ENCODE assay signal across 8 mouse cellular contexts in genomic region chr6:118179316-118180084, GRCm38 (mm10). TPM values are rescaled to one million over a fixed set of nuclear protein-coding genes. Genes with fewer than 3 reads are reported as not detected.
DNase-seq lines count a peak whose midpoint lies in the region; ATAC-seq and TF ChIP-seq lines count a peak whose summit lies in the region.

No protein-coding gene starts in this region.

- H3K79me2 ChIP-seq in CH12.LX (replicated peaks; ENCODE audit: control insufficient read depth, extremely low read depth, insufficient read depth, poor library complexity, severe bottlenecking) = no peaks in the 10 kb centered on the region

- H3K27ac ChIP-seq in CH12.LX (ENCODE audit: insufficient read depth, low read depth) = no peak overlapping the region
- H3K27ac ChIP-seq in forebrain, embryonic 10.5 days = no peak overlapping the region
- no peak overlapping the region for H3K27ac ChIP-seq in heart, embryonic 15.5 days
- no peak overlapping the region for H3K27ac ChIP-seq in liver, embryonic 11.5 days (ENCODE audit: low read depth, low read length)

- TF ChIP-seq RAD21 in CH12.LX (IDR thresholded peaks at IDR 0.05; ENCODE audit: low read depth, low read length) = no peak; the same call in none of the 2 replicates

- H3K36me3 ChIP-seq in CH12.LX (replicated peaks in 1 of 2; ENCODE audit: control insufficient read depth in 1 of 2, insufficient read depth in 1 of 2, low read length in 1 of 2) = no peaks in the 10 kb centered on the region
- H3K36me3 ChIP-seq in forebrain, embryonic 10.5 days (replicated peaks) = no peaks in the 10 kb centered on the region
- no peaks in the 10 kb centered on the region for H3K36me3 ChIP-seq in heart, embryonic 15.5 days
- no peaks in the 10 kb centered on the region for H3K36me3 ChIP-seq in liver, embryonic 11.5 days (ENCODE audit: control insufficient read depth, insufficient read depth, low read length)
- H3K36me3 ChIP-seq in splenic B cell, adult 2 months (ENCODE audit: control insufficient read depth, insufficient read depth, low read length, poor library complexity, severe bottlenecking) = no peaks in the 10 kb centered on the region

- peaks cover 76% of the 10 kb centered on the region for H3K27me3 ChIP-seq in CH12.LX (replicated peaks)
- H3K27me3 ChIP-seq in forebrain, embryonic 10.5 days (ENCODE audit: poor library complexity, severe bottlenecking) = no peaks in the 10 kb centered on the region
- 0 out of 2 replicates have a peak, but pooled peaks cover 10% of the 10 kb centered on the region for H3K27me3 ChIP-seq in heart, embryonic 15.5 days
- H3K27me3 ChIP-seq in liver, embryonic 11.5 days (replicated peaks; ENCODE audit: control insufficient read depth, insufficient read depth, low read length) = no peaks in the 10 kb centered on the region
- H3K27me3 ChIP-seq in splenic B cell, adult 2 months (ENCODE audit: control insufficient read depth, insufficient read depth, low read length, poor library complexity, severe bottlenecking) = no peaks in the 10 kb centered on the region

- 62% methylated on average over 13 of the region's 13 CpGs for WGBS in forebrain, embryonic 10.5 days
- WGBS in heart, embryonic 15.5 days = 55% methylated on average over 13 of the region's 13 CpGs
- 62% methylated on average over 13 of the region's 13 CpGs for WGBS in liver, embryonic 11.5 days

- no peak for TF ChIP-seq POLR2A in CH12.LX (IDR thresholded peaks at IDR 0.05; ENCODE audit: low read depth, low read length)

- peak; percentile 94 to 97 for TF ChIP-seq CTCF in CH12.LX (conservative IDR thresholded peaks at IDR 0.05 in 1 of 2, IDR thresholded peaks at IDR 0.05 in 1 of 2; ENCODE audit: low read depth in 2 of 2, low read length in 2 of 2)

- peak; percentile 59; the same call in 1 of the 2 replicates for ATAC-seq in heart, embryonic 15.5 days (replicated peaks; ENCODE audit: insufficient number of reproducible peaks, insufficient read depth, low FRiP score, low read depth)
- peak; percentile 74 for ATAC-seq in liver, embryonic 11.5 days (replicated peaks; ENCODE audit: low FRiP score)

- in situ Hi-C loops in CH12.LX (cut with MboI; ENCODE audit: low pct_ligation_motif_present, low pct_unique_long_range_greater_than_20kb, low sequenced_read_pairs) = loop anchor here (5.0 kb wide), 1 partner anchor 198 kb away; no protein-coding TSS in a partner anchor

- H3K4me3 ChIP-seq in CH12.LX (replicated peaks in 1 of 3; ENCODE audit: low read depth in 2 of 3, low read length in 2 of 3, poor library complexity in 1 of 3) = no peak overlapping the region
- no peak overlapping the region for H3K4me3 ChIP-seq in forebrain, embryonic 10.5 days
- no peak overlapping the region for H3K4me3 ChIP-seq in heart, embryonic 15.5 days
- H3K4me3 ChIP-seq in liver, embryonic 11.5 days (ENCODE audit: low read depth, low read length) = no peak overlapping the region

- dilution Hi-C loops in CH12.LX (cut with MboI; ENCODE audit: extremely low pct_ligation_motif_present, extremely low pct_unique_long_range_greater_than_20kb, low sequenced_read_pairs) = no loop called here

- no peak for TF ChIP-seq EP300 in CH12.LX (IDR thresholded peaks at IDR 0.05; ENCODE audit: low read length)

- DNase-seq in CH12.LX (ENCODE audit: extremely low read depth) = peak; percentile 79
- DNase-seq in c-Kit-negative CD71-positive TER-119-positive erythroid progenitor cells, embryonic 14.5 days (ENCODE audit: low read depth, low spot score) = peak; percentile 21
- peak; percentile 63 for DNase-seq in forebrain, embryonic 10.5 days (ENCODE audit: extremely low spot score, low spot score)
- DNase-seq in kidney, postnatal 10 days = peak; percentile 82
- DNase-seq in liver, embryonic 11.5 days (ENCODE audit: low spot score) = peak; percentile 59
- DNase-seq in natural killer cell, adult 2 months (ENCODE audit: low spot score in 2 of 2) = peak; percentile 39 to 59
- peak; percentile 89 for DNase-seq in splenic B cell, adult 2 months (ENCODE audit: low read depth, low spot score)

- no peak overlapping the region for H3K9ac ChIP-seq in CH12.LX (ENCODE audit: insufficient read depth, low read depth)
- H3K9ac ChIP-seq in heart, embryonic 15.5 days = no peak overlapping the region
- H3K9ac ChIP-seq in liver, embryonic 11.5 days (ENCODE audit: low read depth, low read length) = no peak overlapping the region

- H3K4me2 ChIP-seq in CH12.LX (ENCODE audit: insufficient read depth, low read depth, poor library complexity, severe bottlenecking) = peak overlapping the region; percentile 65
- H3K4me2 ChIP-seq in heart, embryonic 15.5 days = no peak overlapping the region
- H3K4me2 ChIP-seq in liver, embryonic 11.5 days = no peak overlapping the region

- H3K9me3 ChIP-seq in CH12.LX (replicated peaks; ENCODE audit: low read length) = no peaks in the 10 kb centered on the region
- H3K9me3 ChIP-seq in forebrain, embryonic 10.5 days = no peaks in the 10 kb centered on the region
- no peaks in the 10 kb centered on the region for H3K9me3 ChIP-seq in heart, embryonic 15.5 days (replicated peaks)
- no peaks in the 10 kb centered on the region for H3K9me3 ChIP-seq in liver, embryonic 11.5 days (ENCODE audit: control insufficient read depth, low read length)

- peaks cover 5 to 7% of the 10 kb centered on the region in 2 experiments; a peak in 3 of 4 replicates for H3K4me1 ChIP-seq in CH12.LX (ENCODE audit: control insufficient read depth in 1 of 2, insufficient read depth in 2 of 2)
- peaks cover 3% of the 10 kb centered on the region; the same call in 1 of the 2 replicates for H3K4me1 ChIP-seq in forebrain, embryonic 10.5 days
- peaks cover 5% of the 10 kb centered on the region for H3K4me1 ChIP-seq in heart, embryonic 15.5 days (replicated peaks)
- H3K4me1 ChIP-seq in liver, embryonic 11.5 days (replicated peaks; ENCODE audit: control insufficient read depth, insufficient read depth, low read length) = no peaks in the 10 kb centered on the region

TF ChIP-seq in CH12.LX, 34 proteins besides CTCF, POLR2A, EP300 and RAD21:
- peak; percentile 45; the same call in 1 of the 2 replicates for TF ChIP-seq ZC3H11A (IDR thresholded peaks at IDR 0.05; ENCODE audit: low read depth, low read length)
- TF ChIP-seq TBP (conservative IDR thresholded peaks at IDR 0.05; ENCODE audit: low read depth, low read length) = no peak
- peak; percentile 57; the same call in 1 of the 2 replicates for TF ChIP-seq MAX (IDR thresholded peaks at IDR 0.05; ENCODE audit: low read length)
- peak; percentile 41; the same call in 1 of the 2 replicates for TF ChIP-seq NELFE (IDR thresholded peaks at IDR 0.05; ENCODE audit: low read depth, low read length)
- no peak for TF ChIP-seq GABPA (IDR thresholded peaks at IDR 0.05; ENCODE audit: insufficient replicate concordance, low read depth, low read length)
- peak; percentile 89 for TF ChIP-seq SMC3 (IDR thresholded peaks at IDR 0.05; ENCODE audit: low read depth, low read length)
- TF ChIP-seq IRF4 (IDR thresholded peaks at IDR 0.05; ENCODE audit: low read depth, low read length) = peak; percentile 55
- TF ChIP-seq TCF12 (IDR thresholded peaks at IDR 0.05; ENCODE audit: low read depth, low read length) = 0 out of 2 replicates have a peak, but pooled peaks have one; percentile 23
- TF ChIP-seq SIN3A (IDR thresholded peaks at IDR 0.05; ENCODE audit: low read length) = no peak
- peak; percentile 80 for TF ChIP-seq MYC (IDR thresholded peaks at IDR 0.05; ENCODE audit: low read depth, low read length)
- peak; percentile 46; the same call in 1 of the 2 replicates for TF ChIP-seq USF1 (IDR thresholded peaks at IDR 0.05; ENCODE audit: low read depth, low read length)
- 0 out of 2 replicates have a peak, but pooled peaks have one; percentile 28 for TF ChIP-seq ZKSCAN1 (IDR thresholded peaks at IDR 0.05; ENCODE audit: borderline replicate concordance, low read depth, low read length)

RNA-seq across cellular contexts. Expression of gene Ret, which starts 18.0 kb away (rescaled TPM):
- total RNA-seq in CH12.LX (2012; rRNA removed) = not detected in 2 replicates
- not detected in 2 replicates for total RNA-seq in CH12.LX (2014; rRNA removed)
- polyA plus RNA-seq in CH12.LX (2012; ENCODE audit: insufficient read length, low read depth) = not detected in 2 replicates
- 0.53 and 0.56 TPM in 2 replicates for polyA plus RNA-seq in forebrain, embryonic 10.5 days (2016; fragmentation: Nextera tagmentation; extraction: Ambion mirVana)
- 0.28 and 0.67 TPM in 2 replicates for polyA plus RNA-seq in heart, embryonic 15.5 days (2015; fragmentation: Nextera tagmentation; extraction: Ambion mirVana)
- polyA plus RNA-seq in liver, embryonic 11.5 days (2014; fragmentation: Nextera tagmentation; extraction: Ambion mirVana) = 0.91 and 0.95 TPM in 2 replicates

RNA-seq across cellular contexts. Expression of gene Csgalnact2, which starts 40.6 kb away (rescaled TPM):
- total RNA-seq in CH12.LX (2012; rRNA removed) (2.2 and 2.4 TPM in 2 replicates), CH12.LX (2014; rRNA removed) (6.4 and 7.3 TPM in 2 replicates)
- polyA plus RNA-seq in CH12.LX (2012; ENCODE audit: insufficient read length, low read depth) = 2.1 and 3.0 TPM in 2 replicates
- 6.1 and 6.6 TPM in 2 replicates for polyA plus RNA-seq in forebrain, embryonic 10.5 days (2016; fragmentation: Nextera tagmentation; extraction: Ambion mirVana)
- 10.7 and 10.8 TPM in 2 replicates for polyA plus RNA-seq in heart, embryonic 15.5 days (2015; fragmentation: Nextera tagmentation; extraction: Ambion mirVana)
- polyA plus RNA-seq in liver, embryonic 11.5 days (2014; fragmentation: Nextera tagmentation; extraction: Ambion mirVana) = 14.3 and 16.3 TPM in 2 replicates

Comparison
In these comparisons a context has a peak if more than half of its experiments do, and no peak if none do; other contexts are left out.
1. DNase-seq: peak in every context shown above with its lines; median percentile 89 in splenic B cell, adult 2 months; 82 in kidney, postnatal 10 days; 79 in CH12.LX; 63 in forebrain, embryonic 10.5 days; 59 in liver, embryonic 11.5 days; 49 in natural killer cell, adult 2 months; 21 in c-Kit-negative CD71-positive TER-119-positive erythroid progenitor cells, embryonic 14.5 days.